In the genomic region with DNA sequence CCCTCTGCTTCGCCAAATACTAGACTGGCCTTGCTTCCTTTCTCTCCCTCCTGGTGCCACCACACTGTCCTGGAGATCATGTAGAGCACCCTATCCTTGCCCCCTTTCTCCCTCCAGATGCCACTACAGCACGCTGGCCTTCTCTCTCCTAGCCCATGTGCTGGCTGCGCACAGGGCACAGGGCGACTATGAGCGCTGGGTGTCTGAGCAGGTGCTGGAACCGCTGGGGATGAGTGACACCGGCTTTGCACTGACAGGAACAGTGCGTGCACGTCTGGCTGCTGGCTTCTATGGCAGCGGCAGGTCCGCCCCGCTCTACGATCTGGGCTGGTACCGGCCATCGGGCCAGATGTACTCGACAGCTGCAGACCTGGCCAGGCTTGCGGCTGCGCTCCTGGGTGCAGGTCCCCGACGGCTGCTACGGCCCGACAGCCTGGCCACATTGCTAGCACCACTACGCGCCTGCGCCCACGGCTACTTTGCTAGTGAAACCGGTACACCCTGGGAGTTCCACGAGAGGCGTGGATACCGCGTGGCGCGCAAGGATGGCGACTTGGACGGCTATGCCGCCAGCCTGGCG, we compare ENCODE assay signal across 8 mouse cellular contexts. TPM values are rescaled to one million over a fixed set of nuclear protein-coding genes. Genes with fewer than 3 reads are reported as not detected.
DNase-seq lines count a peak whose midpoint lies in the region; ATAC-seq and TF ChIP-seq lines count a peak whose summit lies in the region.

No protein-coding gene starts in this region.

- no peak for TF ChIP-seq CTCF in thymus, adult 2 months (IDR thresholded peaks at IDR 0.05; ENCODE audit: borderline replicate concordance, control insufficient read depth, extremely low read depth, insufficient read depth, low read length, poor library complexity)
- no peak for TF ChIP-seq CTCF in liver, postnatal 0 days (IDR thresholded peaks at IDR 0.05; ENCODE audit: low read depth)

- H3K27me3 ChIP-seq in thymus, adult 2 months (ENCODE audit: control insufficient read depth, insufficient read depth, low read length): no peaks in the 10 kb centered on the region
- H3K27me3 ChIP-seq in liver, postnatal 0 days (ENCODE audit: insufficient read depth, low read length): peaks cover 23% of the 10 kb centered on the region

- TF ChIP-seq POLR2A in thymus, adult 2 months (IDR thresholded peaks at IDR 0.05; ENCODE audit: control insufficient read depth, extremely low read depth, insufficient read depth, low read length, poor library complexity): no peak

- H3K36me3 ChIP-seq in thymus, adult 2 months (ENCODE audit: control insufficient read depth, insufficient read depth, low read length): no peaks in the 10 kb centered on the region
- no peaks in the 10 kb centered on the region for H3K36me3 ChIP-seq in liver, postnatal 0 days (replicated peaks; ENCODE audit: insufficient read depth, low read length)

- peak overlapping the region; percentile 38 for H3K4me3 ChIP-seq in thymus, adult 2 months (ENCODE audit: control insufficient read depth, insufficient read depth, low read length)
- peak overlapping the region; percentile 36 for H3K4me3 ChIP-seq in liver, postnatal 0 days (ENCODE audit: low read depth, low read length)

- no peak overlapping the region for H3K9ac ChIP-seq in liver, postnatal 0 days (replicated peaks)

- H3K27ac ChIP-seq in thymus, adult 2 months (ENCODE audit: control insufficient read depth, insufficient read depth, low read length): no peak overlapping the region
- no peak overlapping the region for H3K27ac ChIP-seq in liver, postnatal 0 days (ENCODE audit: low read depth)

- DNase-seq in embryo, embryonic 9.5 days (ENCODE audit: extremely low spot score): peak; percentile 25
- DNase-seq in embryo, embryonic 11 days: no peak
- no peak for DNase-seq in thymus, adult 2 months
- no peak for DNase-seq in thymus, postnatal 14 days
- DNase-seq in liver, postnatal 0 days: no peak
- no peak for DNase-seq in ovary, adult 18-20 months (ENCODE audit: low spot score)
- DNase-seq in layer of hippocampus, postnatal 25 days (ENCODE audit: extremely low spot score in 1 of 2, low spot score in 1 of 2): no peak

- WGBS in thymus, adult 2 months: 31% methylated on average over 37 of the region's 37 CpGs
- 29% methylated on average over 37 of the region's 37 CpGs for WGBS in liver, postnatal 0 days (ENCODE audit: insufficient replicate concordance)

- no peak for TF ChIP-seq EP300 in liver, postnatal 0 days (IDR thresholded peaks at IDR 0.05; ENCODE audit: low read depth)

- H3K4me1 ChIP-seq in thymus, adult 2 months (replicated peaks; ENCODE audit: control insufficient read depth, insufficient read depth, low read length): peaks cover 10% of the 10 kb centered on the region
- H3K4me1 ChIP-seq in liver, postnatal 0 days (ENCODE audit: insufficient read depth): peaks cover 7% of the 10 kb centered on the region

- no peak for ATAC-seq in liver, postnatal 0 days
- ATAC-seq in megakaryocyte progenitor cell, adult 5-6 weeks (replicated peaks; ENCODE audit: poor library complexity): no peak

- H3K4me2 ChIP-seq in liver, postnatal 0 days (ENCODE audit: low read depth, low read length): peak overlapping the region; percentile 63

- H3K9me3 ChIP-seq in liver, postnatal 0 days (ENCODE audit: low read length): no peaks in the 10 kb centered on the region

RNA-seq across cellular contexts. Expression of a gene that starts 14.7 kb away (rescaled TPM):
- 1.1 and 1.2 TPM in 2 replicates for polyA plus RNA-seq in thymus, adult 2 months (2012; rRNA removed)
- not detected in 2 replicates for polyA plus RNA-seq in liver, postnatal 0 days (2015; fragmentation: Nextera tagmentation; extraction: Ambion mirVana)
- 0.07 and 0.20 TPM in 2 replicates for total RNA-seq in megakaryocyte progenitor cell, adult 5-6 weeks (2015)
- 0.03 and 0.08 TPM in 2 replicates for total RNA-seq in megakaryocyte progenitor cell, adult 5-6 weeks (2017)
- under 1 TPM; 0.07 to 0.16 TPM for total RNA-seq in layer of hippocampus, postnatal 25 days (2021)

RNA-seq across cellular contexts. Expression of a gene that starts 26.8 kb away (rescaled TPM):
- not detected in 2 replicates for polyA plus RNA-seq in thymus, adult 2 months (2012; rRNA removed)
- polyA plus RNA-seq in liver, postnatal 0 days (2015; fragmentation: Nextera tagmentation; extraction: Ambion mirVana): not detected in 2 replicates
- not detected in 2 replicates for total RNA-seq in megakaryocyte progenitor cell, adult 5-6 weeks (2015)
- total RNA-seq in megakaryocyte progenitor cell, adult 5-6 weeks (2017): not detected in 2 replicates
- not detected for total RNA-seq in layer of hippocampus, postnatal 25 days (2021)

RNA-seq across cellular contexts. Expression of a gene that starts 34.5 kb away (rescaled TPM):
- polyA plus RNA-seq in thymus, adult 2 months (2012; rRNA removed): 64.3 and 70.4 TPM in 2 replicates
- polyA plus RNA-seq in liver, postnatal 0 days (2015; fragmentation: Nextera tagmentation; extraction: Ambion mirVana): 6.3 and 6.8 TPM in 2 replicates
- total RNA-seq in megakaryocyte progenitor cell, adult 5-6 weeks (2015): 35.7 and 46.3 TPM in 2 replicates
- 78.2 and 80.5 TPM in 2 replicates for total RNA-seq in megakaryocyte progenitor cell, adult 5-6 weeks (2017)
- total RNA-seq in layer of hippocampus, postnatal 25 days (2021): 100 to 1,000 TPM in 1 of 2 experiments, 10 to 100 TPM in 1; 97.1 to 109 TPM
